Mouse (Mus musculus): Measurements from ENCODE around the gene Mt2.
"Not testable (repeated sequence)": the region's sequence is repeated elsewhere in the genome, so short reads cannot be mapped to it uniquely, and the experiment has no call there.

DNA sequence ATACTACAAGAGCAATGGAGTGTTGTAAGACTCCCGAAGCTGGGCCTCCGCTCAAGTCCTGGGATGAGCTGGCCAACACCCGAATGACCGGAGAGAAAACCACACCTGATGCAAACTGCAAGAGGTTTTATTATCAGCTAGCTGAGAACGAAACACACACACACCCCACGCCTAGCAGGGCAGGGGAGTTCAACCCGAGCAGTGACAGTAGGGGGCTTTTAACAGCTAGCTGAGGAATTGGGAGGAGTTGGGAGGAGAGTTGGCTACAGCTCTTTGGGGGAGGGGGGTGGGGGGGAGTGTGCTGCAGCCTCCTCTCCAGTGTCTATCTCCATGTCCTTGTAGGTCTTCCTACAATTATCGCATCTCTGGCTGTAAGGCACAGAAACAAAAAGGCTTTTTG, 6.7 kb upstream of the Mt2 start:
- not testable (repeated sequence) for TF ChIP-seq POLR2A (IDR thresholded peaks at IDR 0.05; ENCODE audit: low read depth, low read length); CTCF (IDR thresholded peaks at IDR 0.05; ENCODE audit: borderline replicate concordance, insufficient read depth, low read length)

Data from embryonic fibroblast, embryonic 13.5 days (primary cell).